Mouse (Mus musculus): ENCODE measurements around the gene Erc2.

DNA sequence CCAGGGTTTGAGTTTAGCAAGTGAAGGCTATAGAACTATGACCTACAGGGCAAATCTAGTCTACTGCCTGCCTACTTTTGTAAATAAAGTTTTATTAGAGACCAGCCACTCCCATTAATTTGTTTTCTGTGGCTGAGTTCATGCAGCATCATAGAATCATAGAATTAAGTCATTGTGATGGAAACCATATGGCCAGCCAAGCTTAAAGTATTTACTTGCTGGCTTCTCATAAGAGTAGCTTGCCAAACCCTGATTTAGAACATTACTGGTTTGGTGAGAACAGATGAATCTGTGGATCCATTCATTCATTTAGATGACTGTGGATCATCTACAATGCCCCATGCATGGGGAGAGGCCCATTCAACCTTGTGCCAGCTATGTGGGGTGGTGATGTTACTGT, 733.8 kb downstream of the Erc2 start:
- TF ChIP-seq GATA1 (IDR thresholded peaks at IDR 0.05; ENCODE audit: borderline replicate concordance, low read length) (no peak), FLI1 (IDR thresholded peaks at IDR 0.05; ENCODE audit: low read length) (no peak)
